Mouse (Mus musculus): Measurements from ENCODE around the gene Kcnh2. TPM values are rescaled to one million over a fixed set of nuclear protein-coding genes. Genes with fewer than 3 reads are reported as not detected.
"Not testable (repeated sequence)": the region's sequence is repeated elsewhere in the genome, so short reads cannot be mapped to it uniquely, and the experiment has no call there.

The Kcnh2 gene
- polyA plus RNA-seq (2012; rRNA removed) = 21.9 and 26.3 TPM in 2 replicates

DNA sequence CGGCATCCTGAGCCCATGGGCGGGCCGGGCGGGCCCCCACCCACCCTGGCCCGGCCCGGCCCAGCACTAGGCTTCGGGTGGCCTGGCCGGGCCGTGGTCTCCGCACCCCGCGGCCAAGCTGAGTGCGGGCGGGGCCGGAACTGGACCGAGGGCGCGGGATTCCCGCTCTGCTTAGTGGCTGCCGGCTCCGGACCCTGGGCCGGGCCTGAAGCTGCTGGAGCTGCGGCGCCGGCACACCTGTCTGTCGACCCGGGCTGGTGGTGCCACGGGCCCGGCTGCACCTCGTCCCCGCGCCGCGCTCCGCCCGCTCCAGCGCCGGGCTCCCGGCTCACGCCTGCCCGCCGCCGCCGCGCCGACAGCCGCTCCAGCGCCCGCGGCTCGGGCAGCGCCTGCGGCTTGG lies at the start of gene Kcnh2:
Kcnh2 (minus strand) TSS at position 327 of the 400 bp plus-strand sequence.
- Histone ChIP-seq H3K4me1 (ENCODE audit: control insufficient read depth, insufficient read depth, insufficient read length, low read length) (peaks cover 17% of the 10 kb centered on the region), H3K4me3 (ENCODE audit: low read depth, low read length) (peak within 1 kb of the TSS; percentile 65), H3K27me3 (ENCODE audit: control insufficient read depth, insufficient read depth, low read length) (peaks cover 28% of the 10 kb centered on the region), H3K27ac (ENCODE audit: insufficient read depth, low read depth, low read length) (peak within 1 kb of the TSS; percentile 57), H3K36me3 (ENCODE audit: control insufficient read depth, insufficient read depth, low read length) (no peaks in the 10 kb centered on the region)
- WGBS = under 1% methylated on average over 52 of the region's 53 CpGs
- TF ChIP-seq CTCF (IDR thresholded peaks at IDR 0.05; ENCODE audit: extremely low read depth, insufficient read length, insufficient replicate concordance, low read depth, low read length) = no peak
- TF ChIP-seq POLR2A (IDR thresholded peaks at IDR 0.05; ENCODE audit: low read depth, low read length) = no peak

DNA sequence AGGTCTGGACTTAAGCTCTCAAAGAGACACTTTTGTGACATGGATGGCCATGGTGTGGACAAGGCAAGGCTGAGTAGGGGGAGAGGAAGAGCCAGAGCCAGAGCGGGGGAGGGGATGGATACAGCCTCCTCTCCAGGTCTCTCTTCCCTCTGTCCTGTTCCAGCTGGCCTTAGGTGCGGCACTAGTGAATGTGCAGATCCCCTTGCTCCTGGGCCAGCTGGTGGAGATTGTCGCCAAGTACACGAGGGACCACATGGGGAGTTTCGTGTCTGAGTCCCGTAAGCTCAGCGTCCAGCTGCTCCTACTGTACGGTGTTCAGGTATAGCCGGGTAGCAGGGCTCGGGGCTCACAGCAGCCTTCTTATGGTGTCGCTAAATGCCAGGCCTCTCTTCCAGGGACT lies 49.0 kb upstream of the Kcnh2 start:
- peaks cover 27% of the 10 kb centered on the region for H3K36me3 ChIP-seq (ENCODE audit: control insufficient read depth, insufficient read depth, low read length)
- H3K27ac ChIP-seq (ENCODE audit: insufficient read depth, low read depth, low read length) = no peak overlapping the region
- H3K4me3 ChIP-seq (ENCODE audit: low read depth, low read length) = no peak overlapping the region
- TF ChIP-seq POLR2A (IDR thresholded peaks at IDR 0.05; ENCODE audit: low read depth, low read length) (no peak), CTCF (IDR thresholded peaks at IDR 0.05; ENCODE audit: extremely low read depth, insufficient read length, insufficient replicate concordance, low read depth, low read length) (no peak)
- 94% methylated on average over 11 of the region's 11 CpGs for WGBS
- no peaks in the 10 kb centered on the region for H3K27me3 ChIP-seq (ENCODE audit: control insufficient read depth, insufficient read depth, low read length)
- H3K4me1 ChIP-seq (ENCODE audit: control insufficient read depth, insufficient read depth, insufficient read length, low read length) = no peaks in the 10 kb centered on the region

DNA sequence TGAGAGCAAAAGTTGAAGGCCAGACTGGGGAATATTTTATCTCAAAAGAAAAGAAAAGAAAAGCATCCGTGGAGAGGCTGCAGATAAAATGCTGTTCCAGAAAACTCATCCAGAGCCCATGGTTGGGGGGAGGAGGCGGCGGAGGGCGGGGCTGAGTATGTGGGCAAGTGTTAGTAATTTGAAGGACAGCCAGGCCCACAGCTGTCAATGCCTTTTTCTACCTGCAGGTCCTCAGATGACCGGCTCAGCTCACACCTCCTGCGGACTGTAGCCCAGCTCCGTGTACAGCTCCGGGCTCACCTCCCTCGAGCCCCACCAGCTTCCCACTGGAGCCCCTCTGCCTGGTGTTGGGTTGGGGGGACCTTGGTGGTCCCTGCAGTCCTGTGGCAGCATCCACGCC lies 48.3 kb upstream of the Kcnh2 start:
- WGBS = 92% methylated on average over 10 of the region's 10 CpGs

GRCm38 (mm10) chr5:24396254-24396653 lies 44.9 kb upstream of the Kcnh2 start:
- WGBS = 68% methylated on average over 6 of the region's 6 CpGs
- H3K4me1 ChIP-seq (ENCODE audit: control insufficient read depth, insufficient read depth, insufficient read length, low read length); H3K27ac ChIP-seq (ENCODE audit: insufficient read depth, low read depth, low read length); H3K27me3 ChIP-seq (ENCODE audit: control insufficient read depth, insufficient read depth, low read length); H3K4me3 ChIP-seq (ENCODE audit: low read depth, low read length); H3K36me3 ChIP-seq (ENCODE audit: control insufficient read depth, insufficient read depth, low read length): not testable (repeated sequence)

More for the DNA sequence above, 48.3 kb upstream of the Kcnh2 start:
- Histone ChIP-seq H3K36me3 (ENCODE audit: control insufficient read depth, insufficient read depth, low read length) (peaks cover 27% of the 10 kb centered on the region), H3K27ac (ENCODE audit: insufficient read depth, low read depth, low read length) (no peak overlapping the region), H3K4me1 (ENCODE audit: control insufficient read depth, insufficient read depth, insufficient read length, low read length) (no peaks in the 10 kb centered on the region), H3K4me3 (ENCODE audit: low read depth, low read length) (no peak overlapping the region), H3K27me3 (ENCODE audit: control insufficient read depth, insufficient read depth, low read length) (no peaks in the 10 kb centered on the region)
- TF ChIP-seq POLR2A (IDR thresholded peaks at IDR 0.05; ENCODE audit: low read depth, low read length) = no peak
- no peak for TF ChIP-seq CTCF (IDR thresholded peaks at IDR 0.05; ENCODE audit: extremely low read depth, insufficient read length, insufficient replicate concordance, low read depth, low read length)

DNA sequence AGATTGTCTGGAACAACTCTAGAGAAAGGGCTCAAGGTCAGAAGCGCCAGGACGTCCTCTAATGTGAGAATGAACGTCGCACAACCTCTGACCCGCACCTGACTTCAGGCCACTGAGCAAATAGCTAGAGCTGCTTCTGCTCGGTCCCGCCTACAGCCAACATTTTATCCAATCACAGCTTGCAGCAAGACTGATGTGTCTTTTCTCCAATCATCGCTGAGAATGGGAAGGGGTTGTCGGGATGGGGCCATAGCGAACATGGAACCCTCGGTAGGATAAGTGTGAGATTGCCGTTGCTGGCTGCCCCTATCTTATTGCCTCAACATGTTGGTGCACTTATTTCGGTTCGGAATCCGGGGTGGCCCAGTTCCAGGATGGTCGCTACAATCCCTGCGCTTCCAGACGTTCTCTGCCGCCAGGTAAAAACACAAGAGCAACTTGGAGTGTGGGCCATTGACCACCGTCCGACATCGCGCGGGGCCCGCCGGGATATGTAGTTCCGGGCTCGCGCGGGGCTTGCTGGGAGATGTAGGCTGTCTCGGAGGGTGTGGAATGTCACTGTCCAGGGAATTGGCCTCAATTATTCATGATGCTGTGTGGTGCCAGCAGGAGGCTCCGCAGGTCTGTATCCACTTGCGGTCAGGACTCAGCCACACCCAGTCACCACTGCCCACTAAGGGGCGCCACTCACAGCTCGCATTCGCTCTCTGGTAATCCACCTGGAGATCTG lies 42.9 kb upstream of the Kcnh2 start:
- Histone ChIP-seq H3K27ac (ENCODE audit: insufficient read depth, low read depth, low read length) (peak overlapping the region; percentile 89), H3K4me3 (ENCODE audit: low read depth, low read length) (peak overlapping the region; percentile 71), H3K36me3 (ENCODE audit: control insufficient read depth, insufficient read depth, low read length) (no peaks in the 10 kb centered on the region), H3K27me3 (ENCODE audit: control insufficient read depth, insufficient read depth, low read length) (no peaks in the 10 kb centered on the region), H3K4me1 (ENCODE audit: control insufficient read depth, insufficient read depth, insufficient read length, low read length) (peaks cover 7% of the 10 kb centered on the region; the same call in 1 of the 2 replicates)
- peak; percentile 49 for TF ChIP-seq POLR2A (IDR thresholded peaks at IDR 0.05; ENCODE audit: low read depth, low read length)
- peak; percentile 74; the same call in 1 of the 2 replicates for TF ChIP-seq CTCF (IDR thresholded peaks at IDR 0.05; ENCODE audit: extremely low read depth, insufficient read length, insufficient replicate concordance, low read depth, low read length)
- 1% methylated on average over 36 of the region's 36 CpGs for WGBS

DNA sequence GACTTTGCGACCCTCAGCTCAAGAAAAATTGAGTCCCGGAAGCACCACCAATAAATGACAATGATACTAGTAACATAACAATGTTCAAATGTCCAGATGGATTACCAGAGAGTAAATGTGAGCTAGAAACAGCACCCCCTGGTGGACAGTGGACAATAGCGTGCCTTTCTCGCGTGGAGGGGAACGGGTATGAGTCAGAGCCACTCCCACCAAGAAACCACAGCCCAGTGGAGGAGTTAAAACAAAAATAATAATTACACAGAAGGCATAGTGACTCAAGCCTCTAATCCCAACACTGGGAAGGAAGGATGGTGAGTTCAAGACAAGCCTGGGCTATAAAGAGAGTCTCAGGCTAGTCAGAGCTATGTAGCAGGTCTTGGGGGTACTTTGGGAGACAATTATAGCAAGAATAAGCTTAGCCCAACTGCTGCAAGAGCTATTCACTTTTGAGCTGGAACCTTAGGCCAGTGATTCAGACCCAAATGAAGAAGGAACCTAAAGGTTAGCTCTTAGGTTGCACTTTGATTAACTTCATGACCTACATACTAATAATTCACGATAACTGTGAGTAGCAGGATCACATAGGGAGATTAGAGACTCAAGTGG lies 42.1 kb upstream of the Kcnh2 start, which contains the start of gene Abcb8:
Abcb8 (plus strand) TSS at position 272 of the 606 bp plus-strand sequence.
- Histone ChIP-seq H3K4me3 (ENCODE audit: low read depth, low read length) (peak within 1 kb of the TSS; percentile 71), H3K27me3 (ENCODE audit: control insufficient read depth, insufficient read depth, low read length) (0 out of 2 replicates have a peak, but pooled peaks cover 2% of the 10 kb centered on the region), H3K36me3 (ENCODE audit: control insufficient read depth, insufficient read depth, low read length) (no peaks in the 10 kb centered on the region), H3K27ac (ENCODE audit: insufficient read depth, low read depth, low read length) (peak within 1 kb of the TSS; percentile 89), H3K4me1 (ENCODE audit: control insufficient read depth, insufficient read depth, insufficient read length, low read length) (peaks cover 8% of the 10 kb centered on the region; the same call in 1 of the 2 replicates)
- WGBS = 13% methylated on average over 7 of the region's 7 CpGs
- TF ChIP-seq POLR2A (IDR thresholded peaks at IDR 0.05; ENCODE audit: low read depth, low read length) (no peak), CTCF (IDR thresholded peaks at IDR 0.05; ENCODE audit: extremely low read depth, insufficient read length, insufficient replicate concordance, low read depth, low read length) (peak; percentile 91; the same call in 1 of the 2 replicates)

GRCm38 (mm10) chr5:24392724-24393123 lies 41.3 kb upstream of the Kcnh2 start:
- no peak overlapping the region for H3K27ac ChIP-seq (ENCODE audit: insufficient read depth, low read depth, low read length)
- TF ChIP-seq CTCF (IDR thresholded peaks at IDR 0.05; ENCODE audit: extremely low read depth, insufficient read length, insufficient replicate concordance, low read depth, low read length) = no peak
- TF ChIP-seq POLR2A (IDR thresholded peaks at IDR 0.05; ENCODE audit: low read depth, low read length) = no peak
- peaks cover 6% of the 10 kb centered on the region; the same call in 1 of the 2 replicates for H3K27me3 ChIP-seq (ENCODE audit: control insufficient read depth, insufficient read depth, low read length)
- peaks cover 15% of the 10 kb centered on the region for H3K4me1 ChIP-seq (ENCODE audit: control insufficient read depth, insufficient read depth, insufficient read length, low read length)
- no peaks in the 10 kb centered on the region for H3K36me3 ChIP-seq (ENCODE audit: control insufficient read depth, insufficient read depth, low read length)
- 46% methylated on average over 7 of the region's 7 CpGs for WGBS
- no peak overlapping the region for H3K4me3 ChIP-seq (ENCODE audit: low read depth, low read length)

Data from small intestine, adult 2 months (tissue).